Mouse (Mus musculus) liver, embryonic 13.5 days (tissue): ENCODE measurements at regions not wholly inside any gene's neighbourhood (a gene's known extent, or its start where the extent isn't known, plus 50 kb on each side); places are given as distances from the start of the nearest gene placed in this dataset.

Source experiments
- ATAC-seq: fragments of 200-750 bp; cut with Nextera tagmentation; 2 replicates; pipeline ENCODE4 v1.8.0; 2017; ENCODE audit warnings: low read depth, mild to moderate bottlenecking, moderate number of reproducible peaks, moderate library complexity
- DNase-seq: peaks from one replicate; pipeline ENCODE4 v3.0.0; 2022
- H3K27ac ChIP-seq: fragments of 300-500 bp; sonication (generic); 2 replicates; pipeline ENCODE4 v1.5.1; 2015; ENCODE audit warnings: moderate library complexity, mild to moderate bottlenecking, inconsistent platforms
- H3K27me3 ChIP-seq: fragments of 300-500 bp; sonication (generic); 2 replicates; pipeline ENCODE4 v1.6.1; 2015; ENCODE audit warnings: mild to moderate bottlenecking, inconsistent platforms
- H3K36me3 ChIP-seq: fragments of 300-500 bp; sonication (generic); 2 replicates; pipeline ENCODE4 v1.6.1; 2015; ENCODE audit warnings: mild to moderate bottlenecking, inconsistent platforms
- H3K4me1 ChIP-seq: fragments of 300-500 bp; sonication (generic); replicated peaks from 2 replicates; pipeline ENCODE4 v1.6.1; 2015; ENCODE audit warnings: inconsistent platforms
- H3K4me2 ChIP-seq: fragments of 300-500 bp; sonication (generic); 2 replicates; pipeline ENCODE4 v1.6.1; 2015; ENCODE audit warnings: inconsistent platforms, mild to moderate bottlenecking, moderate library complexity
- H3K4me3 ChIP-seq: fragments of 300-500 bp; sonication (generic); replicated peaks from 2 replicates; pipeline ENCODE4 v1.5.1; 2015; ENCODE audit warnings: mild to moderate bottlenecking, inconsistent platforms
- H3K9ac ChIP-seq: fragments of 300-500 bp; sonication (generic); 2 replicates; pipeline ENCODE4 v1.6.1; 2015; ENCODE audit warnings: mild to moderate bottlenecking, inconsistent platforms
- H3K9me3 ChIP-seq: fragments of 300-500 bp; sonication (generic); replicated peaks from 2 replicates; pipeline ENCODE4 v1.6.1; 2016; ENCODE audit warnings: inconsistent platforms
- WGBS: fragments of 180-500 bp; shearing (Covaris S2); methylation state at CpG from one replicate; pipeline ENCODE4 v1.1.7; 2015; ENCODE audit not compliant: insufficient replicate concordance; 5-methylcytosine and 5-hydroxymethylcytosine counted together

DNA sequence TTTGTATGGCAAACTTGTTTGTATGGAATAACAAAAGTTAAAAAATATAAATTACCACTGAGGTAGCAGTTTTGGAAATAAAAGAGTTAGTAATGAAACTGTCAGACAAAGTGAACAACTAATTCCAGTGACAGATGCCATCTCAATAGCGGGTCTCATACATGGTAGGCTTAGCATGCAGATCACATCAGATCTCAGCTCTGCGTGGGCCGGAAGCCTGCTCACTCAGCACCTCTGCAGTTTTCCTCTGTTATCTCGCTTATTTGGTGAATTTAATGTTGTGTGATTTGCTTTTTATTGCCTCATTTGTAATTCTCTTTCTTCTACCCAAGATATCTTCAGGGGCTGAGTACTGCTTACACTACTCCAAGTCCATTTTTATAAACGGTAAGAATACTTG is 527.9 kb downstream of the Tm4sf1 start:
- no peak overlapping the region for H3K4me2 ChIP-seq
- no peaks in the 10 kb centered on the region for H3K36me3 ChIP-seq
- H3K9me3 ChIP-seq, result no peaks in the 10 kb centered on the region
- 70% methylated on average over 5 of the region's 5 CpGs for WGBS
- H3K27me3 ChIP-seq, result no peaks in the 10 kb centered on the region
- H3K4me3 ChIP-seq, result no peak overlapping the region
- no peak overlapping the region for H3K9ac ChIP-seq
- ATAC-seq, result no peak
- no peaks in the 10 kb centered on the region for H3K4me1 ChIP-seq
- no peak overlapping the region for H3K27ac ChIP-seq
- no peak for DNase-seq

GRCm38 (mm10) chr3:56770225-56770624 is 531.6 kb downstream of the Tm4sf1 start:
- no peaks in the 10 kb centered on the region for H3K9me3 ChIP-seq
- 70% methylated on average over 2 of the region's 2 CpGs for WGBS

DNA sequence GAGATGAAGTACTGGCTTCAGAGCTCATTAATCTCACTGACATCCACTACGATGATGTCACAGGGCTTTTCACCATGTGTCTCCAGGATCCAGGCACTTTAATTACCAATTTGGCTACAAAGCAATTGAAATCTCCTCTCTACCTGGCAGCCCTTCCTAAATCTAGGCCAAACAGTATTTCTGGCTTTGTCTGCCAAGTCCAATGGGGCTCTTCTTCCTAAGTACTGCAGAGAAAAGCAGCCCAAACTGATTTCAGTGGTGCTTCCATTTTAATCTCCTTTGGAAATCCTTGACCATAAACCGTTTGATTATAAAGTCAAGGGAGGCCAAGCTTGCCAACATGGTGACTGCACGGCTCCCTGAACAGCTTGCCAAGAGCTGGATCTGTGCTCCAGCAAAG is 534.7 kb downstream of the Tm4sf1 start:
- no peaks in the 10 kb centered on the region for H3K9me3 ChIP-seq
- no peak overlapping the region for H3K27ac ChIP-seq
- no peaks in the 10 kb centered on the region for H3K4me1 ChIP-seq
- no peak overlapping the region for H3K4me3 ChIP-seq
- 57% methylated on average over 3 of the region's 3 CpGs for WGBS
- no peaks in the 10 kb centered on the region for H3K27me3 ChIP-seq
- DNase-seq, result no peak
- no peak overlapping the region for H3K4me2 ChIP-seq
- no peak for ATAC-seq
- H3K9ac ChIP-seq, result no peak overlapping the region
- H3K36me3 ChIP-seq, result no peaks in the 10 kb centered on the region

More at GRCm38 (mm10) chr3:56770225-56770624, 531.6 kb downstream of the Tm4sf1 start:
- DNase-seq (no peak), ATAC-seq (no peak)
- H3K9ac ChIP-seq, result no peak overlapping the region
- H3K27ac ChIP-seq, result no peak overlapping the region
- H3K4me2 ChIP-seq, result no peak overlapping the region
- H3K36me3 ChIP-seq, result no peaks in the 10 kb centered on the region
- no peak overlapping the region for H3K4me3 ChIP-seq
- H3K27me3 ChIP-seq, result no peaks in the 10 kb centered on the region
- no peaks in the 10 kb centered on the region for H3K4me1 ChIP-seq

GRCm38 (mm10) chr3:56764336-56764735 is 537.5 kb downstream of the Tm4sf1 start:
- Histone ChIP-seq H3K9ac (no peak overlapping the region), H3K4me1 (no peaks in the 10 kb centered on the region), H3K27ac (no peak overlapping the region), H3K9me3 (no peaks in the 10 kb centered on the region), H3K36me3 (no peaks in the 10 kb centered on the region), H3K4me3 (no peak overlapping the region), H3K4me2 (no peak overlapping the region), H3K27me3 (no peaks in the 10 kb centered on the region)
- ATAC-seq (no peak), DNase-seq (no peak)
- 63% methylated on average over 3 of the region's 3 CpGs for WGBS

DNA sequence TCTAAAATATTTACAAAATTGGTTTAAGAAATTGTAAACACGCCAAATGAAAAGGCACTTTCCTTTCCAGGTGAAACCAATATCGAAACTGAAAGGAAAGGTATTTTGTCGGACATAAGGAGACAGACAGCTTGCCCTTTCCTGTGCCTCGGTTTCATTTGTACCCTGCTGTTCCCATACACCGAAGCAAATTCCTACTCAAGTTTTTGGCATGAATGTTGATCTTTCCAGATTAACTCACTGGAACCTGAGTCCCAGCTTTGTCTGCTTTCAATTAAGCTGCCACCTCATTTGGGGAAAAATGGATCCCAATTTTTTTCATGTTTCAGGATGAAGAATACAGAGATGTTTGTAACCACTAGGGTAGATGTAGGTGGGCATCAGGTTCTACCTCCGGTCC is 537.9 kb downstream of the Tm4sf1 start:
- H3K9ac ChIP-seq, result no peak overlapping the region
- no peaks in the 10 kb centered on the region for H3K4me1 ChIP-seq
- no peak overlapping the region for H3K4me3 ChIP-seq
- no peak overlapping the region for H3K27ac ChIP-seq
- H3K4me2 ChIP-seq, result no peak overlapping the region
- H3K9me3 ChIP-seq, result no peaks in the 10 kb centered on the region
- WGBS, result 76% methylated on average over 6 of the region's 6 CpGs
- no peaks in the 10 kb centered on the region for H3K36me3 ChIP-seq
- no peaks in the 10 kb centered on the region for H3K27me3 ChIP-seq
- DNase-seq (no peak), ATAC-seq (no peak)

DNA sequence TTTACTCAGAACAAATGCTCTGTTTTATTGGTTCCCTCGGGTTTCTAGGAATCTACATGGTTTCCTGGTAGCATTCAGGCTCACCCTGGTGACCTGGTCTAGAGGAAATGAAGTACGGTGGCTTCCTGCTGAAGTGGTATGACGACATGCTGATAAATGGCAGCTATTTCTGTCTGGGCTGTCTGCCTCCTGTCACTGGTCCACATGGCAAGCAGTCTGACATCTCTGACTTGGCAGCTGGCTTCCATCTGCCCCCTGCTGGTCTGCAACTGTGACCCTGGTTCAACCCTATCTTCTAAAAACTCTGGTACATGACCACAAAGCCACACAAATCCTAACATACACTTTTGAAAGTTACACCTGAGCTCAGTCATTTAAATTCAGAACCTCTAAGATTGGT is 548.1 kb downstream of the Tm4sf1 start:
- no peak for ATAC-seq
- WGBS, result 1% methylated on average over 3 of the region's 3 CpGs
- Histone ChIP-seq H3K4me3 (no peak overlapping the region), H3K9ac (no peak overlapping the region), H3K27me3 (no peaks in the 10 kb centered on the region), H3K4me2 (no peak overlapping the region), H3K36me3 (no peaks in the 10 kb centered on the region), H3K27ac (no peak overlapping the region), H3K9me3 (no peaks in the 10 kb centered on the region), H3K4me1 (no peaks in the 10 kb centered on the region)
- DNase-seq, result no peak

DNA sequence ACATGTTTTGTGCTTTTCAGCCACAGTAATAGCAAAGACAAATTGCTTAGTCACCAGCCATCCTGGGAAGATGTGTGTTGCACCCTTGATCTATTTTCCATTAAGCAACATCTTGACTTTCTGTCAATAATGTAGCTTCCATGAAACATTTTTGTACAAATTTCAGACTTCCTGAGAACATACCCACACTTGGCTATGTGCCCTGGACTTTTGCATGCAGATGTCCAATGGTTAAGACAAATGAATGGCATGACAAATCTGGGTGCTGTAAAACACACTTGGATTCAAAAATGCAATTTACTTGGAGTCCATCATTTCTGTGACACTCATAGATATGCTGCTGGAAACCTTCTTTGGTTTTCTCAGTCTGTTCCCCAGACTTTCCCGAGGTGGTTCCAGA is 549.9 kb downstream of the Tm4sf1 start:
- H3K4me3 ChIP-seq, result no peak overlapping the region
- H3K4me2 ChIP-seq, result no peak overlapping the region
- H3K36me3 ChIP-seq, result no peaks in the 10 kb centered on the region
- DNase-seq (no peak), ATAC-seq (no peak)
- no peak overlapping the region for H3K27ac ChIP-seq
- H3K9ac ChIP-seq, result no peak overlapping the region
- no peaks in the 10 kb centered on the region for H3K4me1 ChIP-seq
- no peaks in the 10 kb centered on the region for H3K9me3 ChIP-seq
- WGBS, result 69% methylated on average over 1 of the region's 1 CpGs
- H3K27me3 ChIP-seq, result no peaks in the 10 kb centered on the region

- H3K4me1 ChIP-seq, result no peaks in the 10 kb centered on the region
- no peaks in the 10 kb centered on the region for H3K27me3 ChIP-seq
- no peak overlapping the region for H3K4me3 ChIP-seq
- H3K36me3 ChIP-seq, result no peaks in the 10 kb centered on the region
- no peak overlapping the region for H3K9ac ChIP-seq
- no peak overlapping the region for H3K27ac ChIP-seq
- DNase-seq (no peak), ATAC-seq (no peak)
- H3K9me3 ChIP-seq, result no peaks in the 10 kb centered on the region
- H3K4me2 ChIP-seq, result no peak overlapping the region
Observed at GRCm38 (mm10) chr3:56740902-56741301, 557.4 kb upstream of the Nbea start.

- Histone ChIP-seq H3K4me1 (no peaks in the 10 kb centered on the region), H3K9me3 (no peaks in the 10 kb centered on the region), H3K27me3 (no peaks in the 10 kb centered on the region), H3K9ac (no peak overlapping the region), H3K4me3 (no peak overlapping the region), H3K36me3 (no peaks in the 10 kb centered on the region), H3K27ac (no peak overlapping the region), H3K4me2 (no peak overlapping the region)
- no peak for DNase-seq
- 81% methylated on average over 3 of the region's 3 CpGs for WGBS
- no peak for ATAC-seq
Observed at GRCm38 (mm10) chr3:56739451-56739850, 556.0 kb upstream of the Nbea start.

GRCm38 (mm10) chr3:56730849-56731248 is 547.3 kb upstream of the Nbea start:
- 51% methylated on average over 3 of the region's 3 CpGs for WGBS
- DNase-seq, result no peak
- Histone ChIP-seq H3K27me3 (no peaks in the 10 kb centered on the region), H3K4me2 (no peak overlapping the region), H3K4me1 (no peaks in the 10 kb centered on the region), H3K9ac (no peak overlapping the region), H3K36me3 (no peaks in the 10 kb centered on the region), H3K4me3 (no peak overlapping the region), H3K9me3 (no peaks in the 10 kb centered on the region), H3K27ac (no peak overlapping the region)
- no peak for ATAC-seq

DNA sequence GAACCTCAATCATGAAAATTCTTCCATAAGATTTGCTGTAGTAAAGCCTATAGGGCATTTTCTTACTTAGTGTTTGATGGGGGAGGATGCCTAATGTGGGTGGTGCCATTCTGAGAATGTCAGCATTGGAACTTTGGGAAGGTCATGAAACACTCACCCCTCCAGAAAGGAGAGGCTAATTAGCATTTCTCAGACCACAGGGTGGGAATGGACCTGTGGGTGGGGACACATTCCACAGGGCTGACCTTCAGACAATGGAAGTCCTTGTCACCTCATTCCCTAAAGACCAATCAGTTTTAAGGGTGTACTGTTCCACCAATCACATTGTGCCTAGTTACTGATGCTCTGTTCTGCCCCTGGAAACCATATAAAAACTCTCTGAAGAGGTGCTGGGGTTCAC is 541.5 kb upstream of the Nbea start:
- H3K36me3 ChIP-seq, result no peaks in the 10 kb centered on the region
- H3K9ac ChIP-seq, result no peak overlapping the region
- no peak for DNase-seq
- no peaks in the 10 kb centered on the region for H3K27me3 ChIP-seq
- no peak overlapping the region for H3K27ac ChIP-seq
- ATAC-seq, result no peak
- no peak overlapping the region for H3K4me2 ChIP-seq
- H3K9me3 ChIP-seq, result no peaks in the 10 kb centered on the region
- no peaks in the 10 kb centered on the region for H3K4me1 ChIP-seq
- H3K4me3 ChIP-seq, result no peak overlapping the region

DNA sequence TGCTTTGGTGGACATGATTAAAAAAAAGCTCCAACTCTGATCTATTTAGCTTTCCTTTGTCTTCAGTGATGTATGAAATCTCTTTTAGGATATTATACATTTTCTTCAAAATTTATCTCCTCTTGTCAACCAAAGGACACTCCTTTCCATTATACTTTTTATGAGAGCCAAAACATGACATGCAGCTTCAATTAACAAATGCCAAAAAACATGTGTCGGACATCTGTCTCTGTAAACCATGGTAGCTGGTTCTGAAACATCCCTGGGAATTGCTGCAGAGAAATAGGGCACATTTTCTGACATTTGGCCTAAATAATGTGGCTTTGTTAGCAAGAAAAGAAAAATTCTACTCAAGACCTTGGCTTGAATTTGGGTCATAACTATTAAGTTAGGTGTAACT is 524.8 kb upstream of the Nbea start:
- 32% methylated on average over 1 of the region's 1 CpGs for WGBS

GRCm38 (mm10) chr3:56707312-56707711 is 523.8 kb upstream of the Nbea start:
- ATAC-seq, result no peak
- H3K27ac ChIP-seq, result no peak overlapping the region
- no peaks in the 10 kb centered on the region for H3K9me3 ChIP-seq
- no peak for DNase-seq
- no peaks in the 10 kb centered on the region for H3K36me3 ChIP-seq
- no peaks in the 10 kb centered on the region for H3K27me3 ChIP-seq
- no peak overlapping the region for H3K4me2 ChIP-seq
- no peak overlapping the region for H3K4me3 ChIP-seq
- no peak overlapping the region for H3K9ac ChIP-seq
- WGBS, result 78% methylated on average over 3 of the region's 3 CpGs
- no peaks in the 10 kb centered on the region for H3K4me1 ChIP-seq

More for the DNA sequence above, 524.8 kb upstream of the Nbea start:
- no peak for DNase-seq
- no peak for ATAC-seq
- Histone ChIP-seq H3K4me3 (no peak overlapping the region), H3K27ac (no peak overlapping the region), H3K36me3 (no peaks in the 10 kb centered on the region), H3K9me3 (no peaks in the 10 kb centered on the region), H3K4me1 (no peaks in the 10 kb centered on the region), H3K4me2 (no peak overlapping the region), H3K27me3 (no peaks in the 10 kb centered on the region), H3K9ac (no peak overlapping the region)
